Mouse (Mus musculus): Measurements from ENCODE around the gene Atad3a.

DNA sequence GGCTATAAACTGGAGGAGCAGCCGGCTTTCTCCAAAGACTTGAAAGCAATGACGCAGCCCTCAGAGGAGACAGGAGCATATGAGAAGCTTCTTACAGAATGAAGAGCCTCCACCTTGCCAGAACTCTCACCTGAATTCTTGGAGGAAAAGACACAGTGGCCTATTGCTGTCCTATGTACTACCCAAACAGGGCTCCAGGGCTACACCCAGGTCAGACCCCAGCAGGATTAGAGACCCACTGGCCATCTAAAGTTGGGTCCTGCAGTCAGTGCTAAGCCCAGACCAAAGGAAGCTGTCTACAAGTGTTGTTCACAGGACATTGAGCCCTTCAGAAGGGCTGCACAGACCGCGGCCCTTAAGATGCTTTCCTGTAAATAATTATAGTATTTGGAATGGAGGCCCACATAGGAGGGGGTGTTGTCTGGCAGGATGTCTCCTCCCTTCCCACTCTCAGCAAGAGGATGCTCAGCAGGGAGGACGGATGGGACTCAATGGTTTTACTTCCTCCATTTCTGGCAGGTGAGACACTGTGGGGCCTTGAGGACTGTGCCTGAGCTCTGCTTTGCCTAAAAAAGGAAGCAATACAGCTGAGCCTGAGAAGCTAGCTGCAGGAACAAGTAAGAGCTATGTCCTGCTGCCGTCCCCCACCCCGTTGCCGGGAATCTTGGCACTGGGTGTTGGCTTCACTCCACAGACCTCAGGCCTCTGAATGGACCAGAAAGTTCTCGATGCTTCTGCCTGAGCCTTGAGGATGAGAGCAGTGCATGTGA lies 14.3 kb upstream of the Atad3a start:
- TF ChIP-seq CTCF (IDR thresholded peaks at IDR 0.05; ENCODE audit: insufficient read depth, low read length) = no peak
- no peak for TF ChIP-seq POLR2A (IDR thresholded peaks at IDR 0.05; ENCODE audit: borderline replicate concordance, extremely low read depth, low read depth, low read length)
